Mouse (Mus musculus): Measurements from ENCODE around the gene Heyl.

The Heyl gene

GRCm38 (mm10) chr4:123284731-123285624 lies 51.6 kb downstream of the Heyl start:
- in situ Hi-C loops (cut with MboI): loop anchor here (25.0 kb wide), 1 partner anchor 627 kb away; the partner anchor contains the start of genes 4930535I16Rik, Mycbp and Rragc

- in situ Hi-C loops (cut with MboI): loop anchor here (25.0 kb wide), 1 partner anchor 626 kb away; the partner anchor contains the start of genes 4930535I16Rik, Mycbp and Rragc
These were observed 53.4 kb downstream of the Heyl start for GRCm38 (mm10) chr4:123286790-123287189.

- in situ Hi-C loops (cut with MboI): loop anchor here (25.0 kb wide), 1 partner anchor 623 kb away; the partner anchor contains the start of genes 4930535I16Rik, Mycbp and Rragc
These were observed 55.7 kb downstream of the Heyl start for GRCm38 (mm10) chr4:123289038-123289437.

- in situ Hi-C loops (cut with MboI): loop anchor here (25.0 kb wide), 1 partner anchor 620 kb away; the partner anchor contains the start of genes 4930535I16Rik, Mycbp and Rragc
These were observed 59.0 kb downstream of the Heyl start for GRCm38 (mm10) chr4:123292390-123292789.

GRCm38 (mm10) chr4:123292989-123293388 lies 59.6 kb downstream of the Heyl start:
- in situ Hi-C loops (cut with MboI): loop anchor here (25.0 kb wide), 1 partner anchor 619 kb away; the partner anchor contains the start of genes 4930535I16Rik, Mycbp and Rragc

- in situ Hi-C loops (cut with MboI): loop anchor here (25.0 kb wide), 1 partner anchor 618 kb away; the partner anchor contains the start of genes 4930535I16Rik, Mycbp and Rragc
These were observed 60.5 kb downstream of the Heyl start for GRCm38 (mm10) chr4:123293661-123294443.

GRCm38 (mm10) chr4:123295026-123295425 lies 61.7 kb downstream of the Heyl start:
- in situ Hi-C loops (cut with MboI): loop anchor here (25.0 kb wide), 1 partner anchor 617 kb away; the partner anchor contains the start of genes 4930535I16Rik, Mycbp and Rragc

GRCm38 (mm10) chr4:123295516-123296147 lies 62.3 kb downstream of the Heyl start:
- in situ Hi-C loops (cut with MboI): loop anchor here (25.0 kb wide), 1 partner anchor 617 kb away; the partner anchor contains the start of genes 4930535I16Rik, Mycbp and Rragc

- in situ Hi-C loops (cut with MboI): loop anchor here (25.0 kb wide), 1 partner anchor 616 kb away; the partner anchor contains the start of genes 4930535I16Rik, Mycbp and Rragc
These were observed 62.8 kb downstream of the Heyl start for GRCm38 (mm10) chr4:123296148-123296534.

- in situ Hi-C loops (cut with MboI): loop anchor here (25.0 kb wide), 1 partner anchor 615 kb away; the partner anchor contains the start of genes 4930535I16Rik, Mycbp and Rragc
These were observed 64.0 kb downstream of the Heyl start for GRCm38 (mm10) chr4:123297195-123297960.

GRCm38 (mm10) chr4:123298226-123298625 lies 64.9 kb downstream of the Heyl start:
- in situ Hi-C loops (cut with MboI): loop anchor here (25.0 kb wide), 1 partner anchor 614 kb away; the partner anchor contains the start of genes 4930535I16Rik, Mycbp and Rragc

- in situ Hi-C loops (cut with MboI): loop anchor here (25.0 kb wide), 1 partner anchor 613 kb away; the partner anchor contains the start of genes 4930535I16Rik, Mycbp and Rragc
These were observed 65.8 kb downstream of the Heyl start for GRCm38 (mm10) chr4:123298980-123299670.
